Mouse (Mus musculus) lung, adult 2 months (tissue): Measurements from ENCODE around the gene Macf1. TPM values are rescaled to one million over a fixed set of nuclear protein-coding genes. Genes with fewer than 3 reads are reported as not detected.
A peak's percentile ranks its signal among the peaks of the same experiment; 100 is the strongest.

Source experiments
- DNase-seq: peaks from one replicate; pipeline ENCODE4 v3.0.0; 2022
- H3K4me1 ChIP-seq: fragments of 200-500 bp; 2 replicates; pipeline ENCODE4 v1.6.1; 2011; ENCODE audit warnings: low read length; ENCODE audit not compliant: control insufficient read depth, insufficient read depth
- H3K4me3 ChIP-seq: fragments of 200-500 bp; replicated peaks from 2 replicates; pipeline ENCODE3; 2011; ENCODE audit warnings: low read depth, mild to moderate bottlenecking, control low read depth, low read length; ENCODE audit errors: extremely low read depth
- CTCF ChIP-seq: fragments of 200-500 bp; IDR thresholded peaks from 2 replicates; pipeline ENCODE4 v1.5.1; 2011; ENCODE audit warnings: mild to moderate bottlenecking, low read length, control low read depth; ENCODE audit not compliant: insufficient read depth
- POLR2A ChIP-seq: fragments of 200-500 bp; IDR thresholded peaks from 2 replicates; pipeline ENCODE4 v1.6.1; 2011; ENCODE audit warnings: low read depth, mild to moderate bottlenecking, control low read depth, low read length, borderline replicate concordance; ENCODE audit errors: extremely low read depth
- WGBS: fragments of 180-500 bp; shearing (Covaris S2); methylation state at CpG from one replicate; pipeline ENCODE4 v1.1.7; 2018; 5-methylcytosine and 5-hydroxymethylcytosine counted together
- polyA plus RNA-seq: library from polyadenylated mRNA; depleted of rRNA; stranded (reverse); fragments of >200 nt; gene quantifications from 2 replicates; pipeline ENCODE4 v1.2.3, GENCODE M21; 2012

The Macf1 gene
- polyA plus RNA-seq, 1 experiment, result 249 TPM

DNA sequence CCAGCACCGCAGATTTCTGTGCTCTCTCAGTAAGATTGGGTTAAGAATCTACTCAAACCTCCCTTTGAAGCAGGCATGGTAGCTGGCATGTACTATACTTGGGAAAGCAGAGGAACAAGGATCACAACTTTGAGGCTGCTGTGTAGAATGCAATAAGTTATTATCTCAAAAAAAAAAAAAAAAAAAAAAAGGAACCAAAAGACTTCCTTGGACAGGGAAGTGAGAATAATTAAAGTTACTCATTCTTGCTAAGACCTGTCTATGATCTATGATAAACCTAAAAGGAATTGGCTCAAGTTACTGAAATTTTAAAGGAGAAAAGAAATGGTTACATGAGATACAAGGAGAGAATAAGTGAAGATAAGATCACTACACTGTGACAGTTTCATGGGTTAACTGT, 72.2 kb downstream of the Macf1 start:
- no peak for TF ChIP-seq POLR2A
- TF ChIP-seq CTCF, result no peak
- Histone ChIP-seq H3K4me3 (peak overlapping the region; percentile 38), H3K4me1 (peaks cover 26% of the 10 kb centered on the region)
- 82% methylated on average over 1 of the region's 1 CpGs for WGBS
- no peak for DNase-seq

DNA sequence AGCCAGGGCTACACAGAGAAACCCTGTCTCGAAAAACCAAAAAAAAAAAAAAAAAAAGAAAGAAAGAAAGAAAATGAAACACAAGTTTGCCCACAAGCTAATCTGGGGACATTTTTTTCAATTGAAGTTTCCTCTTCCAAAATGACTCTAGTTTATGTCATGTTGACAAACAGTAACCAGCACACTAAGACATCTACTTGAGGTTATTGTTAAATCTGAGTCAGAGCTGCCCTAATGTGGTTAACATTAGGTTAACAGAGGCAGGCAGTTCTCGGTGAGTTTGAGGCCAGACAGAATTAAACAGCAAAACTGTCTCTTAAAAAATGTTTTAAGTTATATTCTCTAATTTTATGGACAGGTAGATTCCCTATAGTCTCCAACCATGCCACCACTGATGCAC, 72.9 kb downstream of the Macf1 start:
- TF ChIP-seq CTCF (no peak), POLR2A (no peak)
- WGBS, result 60% methylated on average over 2 of the region's 2 CpGs
- peaks cover 25% of the 10 kb centered on the region for H3K4me1 ChIP-seq
- DNase-seq, result no peak
- peak overlapping the region; percentile 47 for H3K4me3 ChIP-seq

DNA sequence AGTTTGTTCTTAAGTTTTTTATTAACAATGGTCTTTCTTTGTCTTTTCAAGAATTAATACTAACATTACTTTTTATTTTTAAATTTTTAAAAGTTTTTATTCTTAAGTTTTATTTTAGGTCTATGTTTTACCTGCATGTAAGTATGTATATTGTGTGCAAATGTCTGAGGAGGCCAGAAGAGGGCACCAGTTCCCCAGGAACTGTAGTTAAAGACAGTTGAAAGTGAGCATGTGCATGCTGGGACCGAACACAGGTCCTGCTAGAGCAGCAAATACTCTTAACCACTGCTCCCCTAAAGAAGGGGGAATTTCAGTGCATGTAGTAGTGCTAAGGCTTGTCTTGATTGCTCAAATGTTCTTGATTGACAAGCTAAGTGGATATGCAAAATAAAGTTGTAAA, 77.0 kb downstream of the Macf1 start:
- DNase-seq, result no peak
- H3K4me3 ChIP-seq, result no peak overlapping the region
- TF ChIP-seq POLR2A (no peak), CTCF (peak; percentile 15; the same call in 1 of the 2 replicates)
- WGBS, result 86% methylated on average over 1 of the region's 1 CpGs
- peaks cover 11% of the 10 kb centered on the region for H3K4me1 ChIP-seq

- TF ChIP-seq POLR2A (no peak), CTCF (no peak)
- H3K4me3 ChIP-seq, result no peak overlapping the region
- no peak for DNase-seq
- peaks cover 9% of the 10 kb centered on the region for H3K4me1 ChIP-seq
- WGBS, result 48% methylated on average over 5 of the region's 5 CpGs
Measured at GRCm38 (mm10) chr4:123605948-123606347, 78.2 kb downstream of the Macf1 start.

GRCm38 (mm10) chr4:123605309-123605708, 78.9 kb downstream of the Macf1 start:
- Histone ChIP-seq H3K4me1 (peaks cover 9% of the 10 kb centered on the region; the same call in 1 of the 2 replicates), H3K4me3 (no peak overlapping the region)
- no peak for DNase-seq
- no peak for TF ChIP-seq POLR2A
- no peak for TF ChIP-seq CTCF
- WGBS, result 70% methylated on average over 1 of the region's 1 CpGs

GRCm38 (mm10) chr4:123602700-123603261, 81.4 kb downstream of the Macf1 start:
- H3K4me1 ChIP-seq, result peaks cover 20% of the 10 kb centered on the region
- WGBS, result 71% methylated on average over 2 of the region's 2 CpGs
- H3K4me3 ChIP-seq, result no peak overlapping the region
- no peak for TF ChIP-seq CTCF
- DNase-seq, result no peak

DNA sequence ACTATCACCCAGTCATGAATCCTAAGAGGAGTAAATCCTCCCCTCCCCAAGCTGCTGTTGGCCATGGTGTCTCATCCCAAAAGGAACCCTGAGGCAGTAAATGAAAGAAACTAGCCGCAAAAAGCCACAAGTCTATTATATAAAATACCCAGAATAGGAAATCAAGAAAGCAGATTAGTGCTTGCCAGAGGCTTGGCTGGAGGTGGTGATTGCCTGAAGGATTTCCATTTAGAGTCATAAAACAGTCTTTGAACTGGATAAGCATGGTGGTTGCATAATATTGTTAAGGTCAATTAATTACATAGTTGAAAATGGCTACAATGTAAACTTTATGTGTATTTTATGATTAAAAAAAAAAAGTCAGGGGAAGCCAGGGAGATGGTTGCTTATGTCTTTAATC, 83.1 kb downstream of the Macf1 start:
- H3K4me1 ChIP-seq, result peaks cover 20% of the 10 kb centered on the region
- no peak overlapping the region for H3K4me3 ChIP-seq
- TF ChIP-seq CTCF (no peak), POLR2A (no peak)
- WGBS, result 62% methylated on average over 1 of the region's 1 CpGs
- no peak for DNase-seq

GRCm38 (mm10) chr4:123598519-123599228, 85.5 kb downstream of the Macf1 start:
- H3K4me3 ChIP-seq, result no peak overlapping the region
- TF ChIP-seq POLR2A, result no peak
- no peak for TF ChIP-seq CTCF
- WGBS, result 46% methylated on average over 11 of the region's 11 CpGs
- H3K4me1 ChIP-seq, result peaks cover 22% of the 10 kb centered on the region
- DNase-seq, result no peak

DNA sequence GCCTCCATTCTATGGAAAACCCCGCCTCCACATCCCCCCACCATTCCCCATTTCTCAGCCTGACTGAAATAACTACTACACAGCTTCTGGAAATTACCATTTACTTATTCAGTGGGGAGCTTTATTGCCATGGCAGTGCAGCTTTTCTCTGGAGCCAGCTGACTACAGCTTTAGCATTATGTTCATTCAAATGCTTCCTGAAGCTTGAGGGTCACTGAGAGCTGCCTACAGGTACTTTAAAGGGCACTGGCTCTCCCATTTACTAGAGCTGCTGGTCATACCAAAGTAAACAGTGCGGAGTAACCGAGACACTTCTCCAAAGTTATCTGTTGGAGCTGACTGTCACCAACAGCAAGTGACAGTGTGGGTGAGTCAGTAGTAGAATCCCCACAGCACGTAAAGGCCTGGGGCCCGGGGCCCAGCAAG, 89.8 kb downstream of the Macf1 start:
- peaks cover 14% of the 10 kb centered on the region for H3K4me1 ChIP-seq

GRCm38 (mm10) chr4:123593664-123594063, 90.5 kb downstream of the Macf1 start:
- 37% methylated on average over 3 of the region's 3 CpGs for WGBS
- peaks cover 13% of the 10 kb centered on the region for H3K4me1 ChIP-seq

More for the DNA sequence above, 89.8 kb downstream of the Macf1 start:
- TF ChIP-seq POLR2A (no peak), CTCF (no peak)
- DNase-seq, result no peak
- WGBS, result 41% methylated on average over 5 of the region's 5 CpGs
- H3K4me3 ChIP-seq, result no peak overlapping the region

More at GRCm38 (mm10) chr4:123593664-123594063, 90.5 kb downstream of the Macf1 start:
- no peak for TF ChIP-seq POLR2A
- TF ChIP-seq CTCF, result no peak
- no peak overlapping the region for H3K4me3 ChIP-seq
- no peak for DNase-seq
